Mouse (Mus musculus) heart, postnatal 0 days (tissue): Measurements from ENCODE around the gene Gab1.

Source experiments
- CTCF ChIP-seq: IDR thresholded peaks from 2 replicates; pipeline ENCODE4 v1.5.1; 2016; ENCODE audit warnings: antibody characterized with exemption, control low read depth, low read depth
- EP300 ChIP-seq: IDR thresholded peaks from 2 replicates; pipeline ENCODE4 v1.6.1; 2016; ENCODE audit warnings: antibody characterized with exemption, low read depth

- TF ChIP-seq CTCF: no peak
- TF ChIP-seq EP300: no peak
These were observed 26.7 kb downstream of the Gab1 start for GRCm38 (mm10) chr8:80853622-80854021.
